Mouse (Mus musculus) regulatory T cell (primary cell): ENCODE measurements around the gene Rubcnl.

Source experiments
- in situ Hi-C: fragments of 300-600 bp; cut with MboI, MseI; formaldehyde crosslinking; loops from one replicate; pipeline ENCODE4 v1.15.1; 2025; ENCODE audit warnings: high pct_unique_total_duplicates

The Rubcnl gene

DNA sequence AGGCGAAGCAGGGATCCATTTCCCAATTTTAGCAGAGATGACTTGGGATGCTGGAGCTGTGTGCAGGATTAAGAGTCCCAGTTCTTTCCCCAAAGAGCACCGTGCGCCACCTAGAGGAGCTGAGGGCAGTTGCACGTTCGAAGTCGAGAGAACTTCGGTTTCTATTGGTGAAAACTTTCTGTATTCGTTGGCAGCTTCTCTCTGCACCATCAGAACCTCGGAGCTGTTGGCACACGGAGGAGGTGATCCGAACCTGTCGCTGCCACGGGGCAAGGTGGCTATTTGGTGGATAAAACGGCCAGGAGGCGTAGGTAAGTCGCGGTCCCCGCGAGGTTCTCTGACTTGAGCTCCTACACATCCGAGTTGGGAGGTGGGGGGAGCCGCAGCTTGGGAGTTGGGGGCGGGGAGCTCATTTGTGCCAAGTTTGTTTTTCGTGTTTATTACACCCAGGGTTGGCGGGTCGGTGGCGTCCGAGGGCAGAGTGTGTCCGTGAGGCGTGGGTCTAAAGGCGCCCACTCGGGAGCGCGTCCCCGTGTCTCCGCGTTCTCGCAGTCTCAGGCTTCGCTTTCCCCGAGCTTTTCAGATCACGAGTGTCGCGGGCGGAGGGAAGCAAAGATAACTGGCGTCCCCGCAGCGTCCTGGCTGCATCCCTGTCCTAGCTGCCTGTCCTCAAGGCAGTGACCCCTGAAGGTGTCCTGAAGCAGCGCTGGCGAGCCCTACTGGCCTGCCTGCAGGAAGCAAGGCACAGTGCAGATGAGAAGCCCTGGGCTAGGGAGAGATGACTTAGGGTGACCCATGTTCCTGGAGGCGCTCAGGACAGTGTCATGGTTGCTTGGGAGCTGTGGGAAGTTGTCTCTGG lies at the start of gene Rubcnl:
TSS of gene Rubcnl (plus strand) at position 172 of the 859 bp plus-strand sequence.
- in situ Hi-C loops: no loop called here

DNA sequence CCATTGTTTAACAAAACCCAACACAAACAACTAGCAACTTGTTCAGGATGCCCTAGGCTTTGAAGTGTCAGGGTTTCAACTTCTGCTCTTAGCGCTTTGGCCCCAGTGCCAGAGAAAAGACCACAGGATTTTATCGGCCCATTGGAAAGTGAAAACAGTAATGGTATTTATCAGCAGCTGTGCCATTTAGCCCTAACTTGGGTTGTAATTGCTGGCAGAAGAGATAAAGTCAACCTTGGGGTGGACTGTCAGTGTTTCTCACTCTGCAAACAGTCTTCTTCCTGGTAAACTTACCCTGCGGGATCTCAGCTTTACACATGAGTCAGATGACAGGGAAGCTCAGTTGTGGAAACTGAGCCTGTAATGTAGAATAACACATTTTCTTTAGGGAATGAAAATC lies 43.6 kb upstream of the Rubcnl start:
- in situ Hi-C loops: no loop called here

DNA sequence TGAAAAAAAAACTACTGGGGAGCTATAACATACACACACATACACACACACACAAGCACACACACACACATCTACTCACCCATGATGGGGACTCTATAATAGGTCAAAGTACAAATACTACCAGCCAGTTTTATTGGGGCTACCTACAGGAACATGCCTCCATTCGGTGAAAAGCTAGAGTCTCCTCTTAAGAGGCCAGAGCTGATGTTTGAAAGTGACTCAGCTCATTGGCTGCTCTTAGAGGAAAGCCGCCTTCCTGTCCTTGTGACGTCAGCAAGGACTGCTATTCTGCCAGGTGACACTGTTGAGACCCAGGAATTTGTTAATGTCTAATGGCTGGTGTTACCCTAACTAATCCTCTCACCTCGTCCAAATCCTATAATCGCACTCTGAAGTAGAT lies 43.1 kb upstream of the Rubcnl start:
- in situ Hi-C loops: no loop called here

DNA sequence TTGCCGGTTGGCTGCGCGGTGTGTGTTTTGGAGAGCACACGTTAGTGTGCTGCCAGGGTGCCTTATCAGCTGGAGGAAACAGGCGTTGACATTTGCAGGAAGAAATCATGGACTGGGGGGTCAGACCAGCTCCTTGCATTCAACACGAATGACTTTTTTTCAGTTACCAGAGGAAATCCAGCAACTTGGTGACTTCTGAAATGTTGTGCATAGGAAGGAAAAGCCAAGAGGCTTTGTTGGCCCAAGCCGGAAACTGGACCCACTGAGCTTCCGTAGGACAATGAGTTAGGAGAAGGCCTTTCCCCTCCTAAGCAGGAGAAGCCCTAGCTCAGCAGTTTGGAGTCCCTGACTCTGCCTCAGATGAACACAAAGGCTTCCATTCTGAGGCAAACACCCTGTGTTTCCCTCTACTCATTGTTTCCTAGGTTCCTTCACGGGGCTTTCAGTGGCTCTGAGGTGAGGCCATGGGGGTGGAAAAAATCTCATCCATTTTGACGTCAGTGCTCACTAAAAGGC lies 41.6 kb upstream of the Rubcnl start:
- in situ Hi-C loops: no loop called here

DNA sequence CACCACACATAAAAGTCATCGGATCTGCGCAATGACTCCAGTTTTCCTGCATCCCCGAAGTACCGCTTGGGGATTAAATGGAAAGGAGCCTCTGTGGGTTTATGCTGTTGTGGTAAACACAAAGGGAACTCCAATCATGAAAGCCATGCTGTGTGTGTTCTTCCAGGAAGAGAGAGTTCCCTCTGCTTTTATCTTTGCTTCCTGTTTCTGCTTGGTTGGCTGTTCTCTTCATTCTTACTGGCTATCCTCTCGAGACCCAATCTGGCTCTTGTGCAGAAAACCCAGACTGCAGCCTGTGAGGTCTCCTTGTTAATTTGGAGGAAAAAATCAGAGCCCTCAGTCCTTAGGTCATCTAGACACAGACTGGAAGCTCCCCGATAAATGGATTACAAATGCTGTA lies 38.9 kb upstream of the Rubcnl start:
- in situ Hi-C loops: no loop called here

DNA sequence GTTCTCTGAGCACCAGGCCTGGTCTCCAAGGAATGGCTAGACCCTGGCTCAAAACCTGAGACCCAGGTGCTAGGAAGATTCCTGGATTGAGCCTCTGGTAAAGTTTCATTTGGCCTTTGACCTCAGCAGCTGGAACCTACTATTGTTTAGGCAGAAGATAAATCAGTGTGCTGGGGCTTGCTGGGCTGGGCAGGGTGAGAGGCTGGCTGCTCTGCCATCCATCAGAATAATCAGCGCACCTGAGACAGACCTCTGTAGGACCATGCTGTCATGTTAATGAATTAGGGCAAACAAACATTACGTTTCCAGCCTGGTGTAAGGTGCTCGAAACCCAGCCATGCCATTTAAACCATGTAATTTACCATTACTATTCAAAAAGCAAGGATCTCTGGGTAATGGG lies 34.8 kb upstream of the Rubcnl start:
- in situ Hi-C loops: no loop called here

DNA sequence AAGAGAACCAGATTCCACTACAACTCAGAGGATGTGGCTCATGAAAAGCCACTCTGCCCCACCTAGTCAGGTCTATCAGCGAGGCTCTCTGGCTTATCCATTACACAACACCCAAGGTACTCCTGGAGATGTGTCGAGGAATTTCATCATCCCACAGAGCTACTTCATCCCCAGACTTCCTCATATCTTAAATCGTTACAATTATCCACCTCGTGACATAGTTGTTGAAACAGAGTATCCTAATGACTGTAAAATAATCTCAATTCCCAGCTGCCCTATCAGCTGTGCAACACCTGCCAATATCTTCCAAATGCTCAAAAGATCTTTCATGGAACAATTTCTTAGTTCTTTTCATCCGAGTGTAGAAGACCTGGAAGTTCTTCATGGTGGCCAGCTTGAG lies 32.7 kb upstream of the Rubcnl start:
- in situ Hi-C loops: no loop called here

DNA sequence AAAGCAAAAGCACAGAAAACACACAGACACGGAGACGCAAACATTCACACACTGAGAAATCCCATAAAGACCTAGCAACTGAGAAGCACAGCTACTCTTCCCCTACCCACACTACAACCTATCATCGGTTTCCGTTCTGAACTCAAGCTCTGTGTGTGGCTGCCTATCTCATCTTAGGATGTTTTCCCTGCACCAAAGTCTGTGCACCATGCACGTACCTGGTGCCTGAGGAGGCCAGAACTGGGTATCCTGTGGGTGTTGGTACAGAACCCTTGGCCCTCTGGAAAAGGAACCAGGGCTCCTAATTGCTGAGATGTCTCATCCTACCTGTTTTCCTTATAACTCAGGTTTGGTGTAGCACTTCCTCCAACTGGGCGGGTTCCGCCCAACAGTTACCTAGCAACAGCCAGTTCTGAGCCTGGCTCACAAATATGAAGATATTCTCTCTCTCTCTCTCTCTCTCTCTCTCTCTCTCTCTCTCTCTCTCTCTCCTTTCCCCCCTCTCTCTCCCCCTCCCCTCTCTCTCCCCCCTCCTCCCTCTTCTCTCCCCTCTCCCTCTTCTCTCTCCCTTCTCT lies 30.9 kb upstream of the Rubcnl start:
- in situ Hi-C loops: no loop called here

DNA sequence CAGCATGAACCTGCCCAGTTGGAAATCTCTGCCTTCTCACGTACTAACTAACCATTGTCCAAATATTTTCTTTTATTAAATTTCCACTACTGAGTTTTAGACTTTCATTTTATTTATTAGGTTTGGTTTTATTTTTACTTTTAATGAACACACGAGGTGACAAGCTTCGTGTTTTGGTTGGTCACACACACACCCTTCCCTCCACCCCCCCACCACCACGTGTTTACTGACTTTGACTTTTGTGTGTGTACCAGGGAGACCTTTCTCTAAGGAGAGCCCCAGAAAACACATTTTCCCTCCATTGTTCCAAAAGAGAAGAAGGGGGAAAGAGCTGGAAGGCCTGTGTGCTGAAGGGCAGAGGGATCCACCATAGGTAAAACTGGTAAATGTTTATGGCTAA lies 30.2 kb upstream of the Rubcnl start:
- in situ Hi-C loops: no loop called here

DNA sequence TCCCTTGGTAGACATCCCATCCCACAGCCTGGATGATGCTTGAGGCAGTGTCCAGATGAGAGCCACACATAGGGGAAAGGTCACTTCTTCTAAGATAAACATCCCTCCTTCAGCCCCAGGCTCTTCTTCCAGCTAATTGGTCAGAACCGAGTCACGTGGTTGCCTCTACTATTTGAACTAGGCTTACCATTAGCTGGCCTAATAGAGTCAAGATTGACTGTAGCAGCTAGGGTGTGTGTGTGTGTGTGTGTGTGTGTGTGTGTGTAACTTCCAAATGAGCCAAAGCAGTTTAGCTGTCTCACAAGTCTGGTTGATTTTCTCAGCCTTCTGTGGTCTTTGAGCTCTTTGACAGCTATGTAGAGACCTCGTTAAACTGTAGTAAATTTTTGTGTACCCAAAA lies 29.3 kb upstream of the Rubcnl start:
- in situ Hi-C loops: no loop called here

DNA sequence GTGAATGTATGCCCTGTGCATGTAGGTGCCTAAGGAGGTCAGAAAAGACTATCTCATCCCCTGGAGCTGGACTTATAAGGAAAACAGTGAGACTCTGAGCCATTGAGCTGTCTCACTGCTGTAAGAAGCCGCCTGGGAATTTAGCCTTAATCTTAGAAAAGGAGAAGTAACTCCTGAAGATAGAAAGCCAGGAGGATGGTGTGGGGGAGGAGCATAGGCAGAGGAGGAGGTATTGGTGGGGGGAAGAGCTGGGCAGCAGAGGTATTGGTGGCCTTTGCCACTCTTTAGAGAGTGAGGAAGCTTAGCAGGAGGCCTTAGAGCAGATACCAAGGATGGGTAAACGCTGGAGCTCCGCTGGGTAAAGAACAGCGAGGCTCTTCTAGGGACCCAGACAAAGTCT lies 26.5 kb upstream of the Rubcnl start:
- in situ Hi-C loops: no loop called here

DNA sequence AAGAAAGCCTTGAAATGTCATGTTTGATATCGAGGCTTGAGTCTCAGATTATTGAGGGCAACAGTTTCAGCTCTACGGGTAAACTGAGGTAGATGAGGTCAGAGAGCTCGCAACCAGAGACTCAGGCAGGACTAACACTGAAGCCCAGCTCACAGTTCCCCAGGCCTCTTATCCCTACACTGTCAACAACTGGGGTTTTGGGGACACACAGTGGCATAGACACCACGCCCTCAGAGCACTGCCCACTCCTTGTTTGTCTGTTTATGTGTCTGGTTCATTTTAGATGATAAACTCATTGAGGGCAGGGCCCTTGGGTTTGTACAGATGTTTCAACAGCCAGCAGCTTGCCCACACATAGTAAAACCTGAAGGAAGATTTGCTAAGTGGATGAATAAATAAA lies 25.9 kb upstream of the Rubcnl start:
- in situ Hi-C loops: loop anchor here (5.0 kb wide), 1 partner anchor 228 kb away; no protein-coding TSS in a partner anchor

DNA sequence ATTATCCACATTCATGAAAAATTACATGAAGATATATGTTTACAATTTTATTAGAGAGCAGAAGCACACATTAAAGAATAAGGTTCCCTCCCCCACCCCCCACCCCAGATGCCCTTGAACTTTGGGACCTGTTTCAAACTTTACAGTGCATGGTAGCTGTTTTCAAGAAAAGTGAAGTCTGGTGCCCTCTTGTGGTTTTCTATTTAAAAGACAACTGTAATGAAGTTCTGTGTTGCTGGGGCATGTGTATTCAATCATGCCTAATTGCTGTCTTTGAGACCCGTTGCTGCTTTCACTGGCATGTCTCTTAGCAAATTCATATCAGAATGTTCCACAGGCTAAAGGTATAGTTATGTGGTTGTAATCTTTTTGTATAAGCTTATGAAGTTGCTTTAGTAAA lies 25.3 kb upstream of the Rubcnl start:
- in situ Hi-C loops: loop anchor here (5.0 kb wide), 1 partner anchor 228 kb away; no protein-coding TSS in a partner anchor

DNA sequence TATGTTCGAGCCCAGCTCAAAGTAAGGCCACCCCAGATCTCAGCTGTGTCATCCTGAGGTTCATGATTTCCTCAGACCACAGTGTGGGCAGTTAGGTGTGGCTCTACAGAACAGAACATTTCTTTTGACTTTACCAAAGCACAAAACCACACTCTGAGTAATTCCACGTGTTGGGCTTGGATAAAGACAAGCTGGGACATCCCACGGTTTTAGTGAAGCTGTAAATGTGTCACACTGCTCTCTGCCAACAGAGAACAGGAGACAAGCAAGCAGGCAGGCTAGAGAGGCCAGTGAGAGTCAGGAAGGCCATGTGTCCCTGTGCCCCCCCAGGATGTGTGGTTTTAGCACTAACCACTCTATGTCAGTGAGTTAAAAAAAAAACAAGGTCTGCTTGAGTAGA lies 19.3 kb upstream of the Rubcnl start:
- in situ Hi-C loops: no loop called here

DNA sequence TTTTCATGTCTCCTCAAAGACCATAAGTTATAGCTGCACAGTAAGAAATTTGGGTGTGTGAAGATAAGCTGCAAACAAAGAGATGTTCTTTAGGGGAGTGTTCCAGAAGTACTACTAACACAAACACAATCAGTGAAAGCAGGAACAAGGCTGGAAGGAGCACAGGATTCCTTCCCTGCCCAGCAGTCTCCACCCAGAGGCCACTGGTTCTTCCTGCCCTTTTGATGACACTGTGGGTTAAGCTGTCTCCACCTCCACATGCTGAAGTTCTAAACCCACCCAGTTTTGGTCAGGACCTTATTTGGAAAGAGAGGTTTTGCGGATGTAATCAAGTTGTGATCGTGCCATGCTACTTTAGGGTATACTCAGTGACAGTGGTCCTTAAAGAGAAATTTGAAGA lies 18.8 kb upstream of the Rubcnl start:
- in situ Hi-C loops: no loop called here

DNA sequence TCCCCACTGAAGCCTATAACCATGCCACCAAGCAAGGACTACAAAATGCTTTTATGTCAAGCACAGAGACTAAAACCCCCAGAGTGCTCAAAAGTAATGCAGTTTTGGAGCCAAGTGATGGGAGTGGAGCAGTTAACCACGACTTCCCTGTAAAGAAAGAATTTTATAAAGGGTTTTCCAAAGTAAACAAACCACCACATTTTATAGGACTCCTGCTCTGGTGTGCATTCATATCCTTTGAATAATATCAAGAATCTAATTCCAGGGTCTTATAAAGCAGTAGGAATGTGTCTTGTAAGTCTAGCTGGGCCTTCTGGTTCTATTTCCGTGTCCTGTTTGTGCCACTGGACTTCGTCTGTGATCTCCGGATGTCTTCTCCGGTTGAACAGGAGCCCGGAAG lies 14.5 kb upstream of the Rubcnl start:
- in situ Hi-C loops: no loop called here

DNA sequence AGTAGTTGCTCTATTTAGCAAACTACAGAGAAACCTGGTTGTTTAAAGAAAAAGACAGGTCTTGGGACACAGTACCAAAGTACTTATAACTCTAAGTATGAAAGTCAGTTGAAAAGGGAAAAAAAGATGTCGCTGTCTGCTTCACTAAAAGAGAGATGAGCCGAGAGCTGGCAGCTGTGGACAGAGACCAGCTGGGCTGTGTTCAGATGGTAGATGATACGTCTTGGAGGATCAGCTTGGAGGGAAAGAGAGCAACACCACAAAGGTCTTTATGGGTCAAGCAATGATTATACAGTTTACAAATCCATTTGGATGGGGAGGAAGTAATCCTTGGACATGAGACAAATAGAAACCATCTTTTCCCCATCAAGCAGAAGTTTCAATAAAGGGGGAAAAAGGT lies 12.5 kb upstream of the Rubcnl start:
- in situ Hi-C loops: no loop called here

DNA sequence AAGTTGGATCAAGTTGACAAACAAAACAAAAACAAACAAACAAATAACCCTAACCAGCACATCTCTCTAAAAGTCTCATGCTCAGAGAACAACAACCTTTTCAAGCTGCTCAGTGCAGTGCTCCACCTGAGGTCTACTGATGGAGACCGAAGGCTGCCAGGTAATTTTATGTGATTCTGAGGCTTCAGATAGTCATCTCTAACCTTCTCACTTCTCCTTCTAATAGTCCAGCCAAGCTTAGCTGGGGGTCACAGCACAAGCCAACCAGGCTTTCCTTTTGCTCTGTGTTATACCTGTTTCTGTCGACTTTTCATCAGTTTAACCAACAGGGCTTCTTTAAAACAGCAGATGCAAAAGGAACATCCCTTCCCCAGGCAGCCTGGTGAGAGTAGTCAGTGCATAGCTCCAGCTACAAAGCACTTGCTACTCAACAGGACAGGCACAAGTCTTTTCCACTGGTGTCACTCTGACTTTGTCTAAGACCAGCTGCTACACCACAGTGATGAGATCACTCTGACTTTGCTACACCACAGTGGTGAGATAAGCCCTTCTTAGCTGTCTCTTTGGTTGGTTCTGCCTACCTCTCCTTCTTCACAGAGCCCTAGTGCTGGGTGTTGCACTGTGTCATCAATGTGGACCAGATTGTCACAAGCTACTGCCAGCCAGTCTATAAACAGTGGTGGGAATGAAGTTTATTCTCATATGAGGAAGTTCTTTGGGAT lies 10.2 kb upstream of the Rubcnl start:
- in situ Hi-C loops: no loop called here

DNA sequence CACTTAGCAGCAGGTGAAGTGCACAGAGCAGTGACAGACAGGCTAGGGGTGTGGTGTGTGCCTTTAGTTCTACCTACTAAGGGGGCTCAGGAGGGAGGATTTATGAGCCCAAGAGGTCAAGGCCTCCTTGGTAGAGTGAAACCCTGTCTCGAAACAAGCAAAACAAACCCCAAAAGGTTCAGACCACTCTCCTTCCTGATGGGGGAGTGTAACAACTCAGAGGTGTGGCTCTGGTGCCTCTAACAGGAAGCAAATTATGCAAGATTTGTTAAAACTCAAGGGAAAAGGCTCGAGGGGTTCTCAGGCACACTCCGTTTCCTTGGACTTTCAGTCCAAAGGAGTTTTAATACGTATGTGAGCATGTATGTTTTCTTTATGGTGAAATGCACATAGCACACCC lies 5.5 kb upstream of the Rubcnl start:
- in situ Hi-C loops: no loop called here

DNA sequence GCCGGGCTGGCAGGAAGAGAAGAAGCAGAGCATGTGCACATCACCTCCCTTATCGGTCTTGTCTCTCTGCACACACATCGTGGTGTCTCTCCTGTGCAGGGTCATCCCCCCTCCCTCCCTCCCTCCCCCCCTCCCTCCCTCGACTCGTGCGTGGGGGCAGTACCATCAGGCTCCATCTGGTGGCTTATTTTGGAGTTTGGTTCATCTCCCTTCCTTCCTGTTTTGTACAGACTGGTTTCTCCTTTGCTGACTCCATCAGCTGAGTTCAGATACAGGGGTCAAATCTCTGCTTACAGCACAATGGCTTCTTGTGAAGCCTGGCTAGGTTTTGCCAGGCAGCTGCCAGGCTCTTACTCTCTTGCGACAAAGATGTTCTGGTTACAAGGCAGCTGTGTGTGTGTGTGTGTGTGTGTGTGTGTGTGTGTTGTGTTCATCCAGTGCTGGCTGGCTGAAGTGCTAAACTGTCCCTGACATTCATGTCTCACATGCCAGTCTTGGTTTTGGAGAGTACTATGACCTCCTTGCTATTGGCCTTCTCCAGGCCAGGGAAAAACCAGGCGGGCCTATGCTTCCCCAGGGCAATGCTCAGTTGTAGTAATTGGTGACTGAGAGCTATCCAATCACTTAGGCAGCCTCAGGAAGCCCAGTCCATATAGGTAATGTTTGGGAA lies 4.7 kb upstream of the Rubcnl start:
- in situ Hi-C loops: no loop called here

DNA sequence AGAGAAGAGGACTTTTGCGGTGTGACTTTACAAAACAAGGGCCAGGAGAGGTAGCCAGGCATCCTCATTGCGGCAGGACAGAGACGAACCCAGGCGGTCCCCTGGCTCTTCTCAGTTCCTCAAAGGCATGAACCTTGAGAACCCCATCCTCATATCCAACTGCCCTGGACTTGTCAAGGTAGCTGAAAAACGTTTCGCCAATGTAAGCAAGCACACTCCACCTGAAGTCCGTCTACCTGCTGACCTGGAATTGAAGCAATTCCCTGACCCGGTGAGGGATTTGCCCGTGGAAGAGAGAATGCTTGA lies 841 bp downstream of the Rubcnl start:
- in situ Hi-C loops: no loop called here

DNA sequence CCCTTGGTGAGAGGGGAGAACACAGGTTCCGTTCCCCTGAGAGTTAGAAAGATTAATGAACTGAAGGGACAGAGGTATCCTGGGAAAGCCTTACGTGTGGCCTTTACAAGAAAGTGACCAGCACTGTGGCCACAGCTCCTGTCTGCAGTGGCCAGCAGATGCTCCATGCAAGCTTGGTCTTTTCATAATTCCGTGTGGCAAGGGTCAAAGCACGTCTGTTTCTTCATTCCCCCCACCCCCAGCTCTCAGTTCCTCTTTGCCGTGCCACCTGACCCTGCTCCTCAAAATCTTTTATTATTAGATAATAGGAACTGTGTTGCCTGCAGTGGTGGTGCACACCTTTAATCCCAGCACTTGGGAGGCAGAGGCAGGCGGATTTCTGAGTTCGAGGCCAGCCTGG lies 1.4 kb downstream of the Rubcnl start:
- in situ Hi-C loops: no loop called here
